Mouse (Mus musculus): ENCODE measurements at regions not wholly inside any gene's neighbourhood (a gene's known extent, or its start where the extent isn't known, plus 50 kb on each side); places are given as distances from the start of the nearest gene placed in this dataset.
"Not testable (repeated sequence)": the region's sequence is repeated elsewhere in the genome, so short reads cannot be mapped to it uniquely, and the experiment has no call there.

DNA sequence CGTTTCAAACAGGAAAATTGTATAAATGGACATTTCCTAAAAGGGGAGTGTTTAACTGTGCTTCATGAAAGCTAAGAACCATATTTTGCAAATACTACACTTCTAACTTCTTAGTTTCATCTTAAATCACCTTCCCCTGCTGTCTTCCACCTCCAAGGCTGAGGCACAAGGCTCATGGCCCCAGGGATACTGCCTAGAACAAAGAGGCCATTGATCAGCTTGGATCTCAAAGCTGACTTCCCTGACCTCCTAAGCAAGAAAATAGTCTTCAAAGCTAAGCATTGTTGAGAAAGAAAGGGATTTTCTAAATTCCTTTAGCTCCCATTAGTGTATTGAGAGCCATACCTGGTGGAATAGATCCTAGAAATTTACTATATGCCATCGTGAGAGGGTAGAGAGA lies 501.6 kb downstream of the Bnc2 start:
- DNase-seq = no peak

- DNase-seq = not testable (repeated sequence)
Measured at GRCm38 (mm10) chr4:84176457-84176856, 498.6 kb downstream of the Bnc2 start.

- DNase-seq = no peak
Measured at GRCm38 (mm10) chr4:84177827-84178226, 497.2 kb downstream of the Bnc2 start.

- no peak for DNase-seq
Measured at GRCm38 (mm10) chr4:84184436-84184835, 490.6 kb downstream of the Bnc2 start.

GRCm38 (mm10) chr4:84184844-84185243 lies 490.2 kb downstream of the Bnc2 start:
- no peak for DNase-seq

- no peak for DNase-seq
Measured at GRCm38 (mm10) chr4:84189315-84189714, 485.8 kb downstream of the Bnc2 start.

GRCm38 (mm10) chr4:84191303-84191702 lies 483.8 kb downstream of the Bnc2 start:
- no peak for DNase-seq

GRCm38 (mm10) chr4:84192301-84192700 lies 482.8 kb downstream of the Bnc2 start:
- no peak for DNase-seq

DNA sequence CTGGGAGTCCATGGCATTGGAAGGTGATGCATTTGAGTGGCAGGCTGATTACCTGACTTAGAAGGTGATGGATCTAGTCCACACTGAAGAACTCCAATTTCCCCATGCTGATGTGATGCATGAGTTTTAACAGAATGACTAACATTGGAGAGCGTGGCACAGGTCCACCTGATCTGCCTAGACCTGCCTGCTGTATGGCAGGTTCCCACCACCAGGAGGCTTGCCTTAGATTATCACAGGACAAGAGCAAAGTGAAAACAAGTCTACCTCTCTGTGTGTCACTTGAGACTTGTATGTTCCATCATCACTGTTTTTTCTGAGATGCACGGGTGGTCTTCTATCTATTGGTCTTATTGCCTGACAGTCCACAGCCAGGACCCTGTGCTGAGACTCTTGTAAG lies 478.3 kb downstream of the Bnc2 start:
- DNase-seq = no peak

GRCm38 (mm10) chr4:84198176-84198575 lies 476.9 kb downstream of the Bnc2 start:
- no peak for DNase-seq

DNA sequence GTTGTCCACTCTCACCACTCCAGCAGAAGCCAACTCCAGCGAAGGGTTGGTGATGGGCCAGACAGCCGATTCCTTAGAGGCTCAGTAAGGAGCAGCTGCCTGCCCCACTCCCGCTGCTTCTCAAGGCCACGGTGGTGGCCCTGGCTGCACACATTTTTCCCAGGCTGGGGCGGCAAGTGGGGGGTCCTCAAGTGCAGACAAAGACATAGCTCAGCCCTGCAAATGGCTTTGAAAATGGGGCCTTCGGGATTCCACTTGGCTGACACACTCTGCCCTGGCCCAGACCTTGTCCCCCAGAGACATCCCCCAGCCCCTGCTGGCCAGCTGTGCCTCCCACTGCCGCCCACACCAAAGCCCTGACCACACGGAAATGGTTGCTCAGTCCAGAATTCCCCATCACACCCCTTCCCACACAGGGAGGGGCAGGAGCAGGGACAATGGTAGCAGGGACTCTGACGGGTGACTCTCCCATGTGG lies 475.9 kb downstream of the Bnc2 start:
- no peak for DNase-seq

GRCm38 (mm10) chr4:84201001-84201400 lies 474.1 kb downstream of the Bnc2 start:
- DNase-seq = no peak

- no peak for DNase-seq
Measured at GRCm38 (mm10) chr4:84202231-84202630, 472.8 kb downstream of the Bnc2 start.

DNA sequence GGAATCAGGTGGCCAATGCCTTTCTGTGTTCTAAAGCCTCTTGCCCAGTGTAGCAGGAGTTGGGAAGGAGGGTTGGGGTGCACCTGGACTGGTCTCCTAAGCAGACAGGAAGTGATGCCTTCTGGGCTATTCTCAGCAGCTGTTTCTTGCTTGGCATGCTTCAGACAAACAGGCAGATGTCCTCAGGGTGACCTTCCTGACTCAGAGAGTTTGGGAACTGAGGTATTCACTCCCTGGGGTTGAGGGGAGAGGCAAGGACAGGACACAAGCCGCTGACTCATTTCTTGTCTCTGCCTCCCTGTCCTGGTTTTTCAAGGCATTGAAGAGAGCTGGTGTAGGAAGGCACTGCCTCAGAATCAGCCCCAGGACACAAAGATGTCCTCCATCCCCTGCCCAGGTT lies 471.4 kb downstream of the Bnc2 start:
- no peak for DNase-seq

DNA sequence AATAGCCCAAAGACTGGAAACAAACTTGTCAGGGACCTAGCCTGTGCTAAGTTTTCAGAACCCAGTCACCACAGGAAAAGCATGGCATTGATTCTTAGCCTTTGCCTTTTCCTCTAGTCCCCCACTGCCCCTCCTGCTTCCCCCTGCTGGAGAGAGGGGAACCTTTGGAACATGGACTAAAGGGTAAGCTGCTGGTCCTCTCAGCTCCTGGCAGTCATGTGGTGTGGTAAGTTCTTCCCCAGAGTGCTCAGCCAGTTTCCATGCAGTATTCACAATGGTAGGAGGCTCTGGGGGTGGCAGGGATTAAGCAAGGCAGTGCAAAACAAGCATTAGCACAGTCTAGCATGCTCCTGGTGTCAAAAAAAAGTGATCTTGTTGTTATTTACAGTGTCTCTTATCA lies 470.3 kb downstream of the Bnc2 start:
- DNase-seq = no peak

DNA sequence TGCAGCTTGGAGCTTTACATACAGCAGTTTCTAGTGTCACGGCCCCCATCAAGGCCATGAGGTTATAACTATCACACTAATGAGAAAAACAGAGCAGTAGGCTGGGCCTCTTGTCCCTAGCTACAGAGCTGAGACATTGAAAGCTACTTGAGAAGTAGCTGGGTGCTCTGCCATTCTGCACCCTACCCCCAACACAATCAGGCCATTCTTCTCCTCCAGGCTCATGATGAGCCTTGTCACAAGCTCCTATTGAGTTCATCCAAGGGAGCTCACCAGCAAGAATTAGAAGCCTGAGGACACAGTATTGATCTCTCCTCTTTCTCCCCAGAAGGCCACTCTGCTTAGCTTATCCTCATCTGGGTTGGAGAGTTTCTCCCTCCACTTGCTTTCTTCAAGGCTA lies 466.9 kb downstream of the Bnc2 start:
- DNase-seq = no peak

- no peak for DNase-seq
Measured at GRCm38 (mm10) chr4:84209538-84209937, 465.5 kb downstream of the Bnc2 start.

GRCm38 (mm10) chr4:84211311-84211875 lies 463.7 kb downstream of the Bnc2 start:
- no peak for DNase-seq

DNA sequence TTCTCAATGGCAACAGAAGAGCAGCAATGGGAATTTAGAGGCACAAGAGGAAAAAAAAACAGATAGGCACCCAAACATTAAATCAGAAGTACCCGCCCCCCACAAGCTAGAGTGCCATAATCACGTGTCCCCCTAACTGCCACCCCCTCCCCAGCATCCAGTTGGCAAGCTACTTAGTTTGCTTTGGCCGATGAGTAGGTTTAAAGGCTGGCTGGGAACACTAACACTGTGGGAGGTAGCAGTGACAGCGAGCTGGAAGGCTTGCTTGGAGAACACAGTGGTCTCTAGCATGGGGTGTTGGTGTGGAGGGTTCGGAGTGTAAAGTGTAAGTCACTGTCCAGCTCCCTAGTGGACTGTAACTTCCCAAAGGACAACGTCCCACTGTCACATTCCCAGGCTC lies 463.1 kb downstream of the Bnc2 start:
- no peak for DNase-seq

- no peak for DNase-seq
Measured at GRCm38 (mm10) chr4:84214523-84214922, 460.6 kb downstream of the Bnc2 start.

DNA sequence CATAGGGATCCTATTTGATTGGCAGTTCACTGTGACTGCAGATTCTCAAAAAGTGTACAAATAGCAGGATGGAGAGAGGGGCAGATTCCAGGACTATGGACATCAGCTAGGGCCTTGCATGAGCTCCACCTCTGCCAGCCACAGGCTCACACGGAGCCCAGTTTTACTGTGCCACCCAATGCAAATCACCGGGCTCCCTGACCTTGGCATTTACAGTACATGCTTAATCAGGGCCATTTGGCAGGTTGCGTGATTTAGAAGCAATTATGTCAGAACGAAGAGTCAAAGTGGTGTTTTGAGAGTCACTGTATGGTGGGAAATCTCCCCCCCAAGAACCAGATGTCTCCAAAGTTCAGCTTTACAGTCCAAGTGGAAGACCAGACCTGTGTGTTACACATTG lies 456.1 kb downstream of the Bnc2 start:
- no peak for DNase-seq

- DNase-seq = no peak
Measured at GRCm38 (mm10) chr4:84222057-84222717, 452.9 kb downstream of the Bnc2 start.

GRCm38 (mm10) chr4:84222805-84223335 lies 452.2 kb downstream of the Bnc2 start:
- DNase-seq = no peak

DNA sequence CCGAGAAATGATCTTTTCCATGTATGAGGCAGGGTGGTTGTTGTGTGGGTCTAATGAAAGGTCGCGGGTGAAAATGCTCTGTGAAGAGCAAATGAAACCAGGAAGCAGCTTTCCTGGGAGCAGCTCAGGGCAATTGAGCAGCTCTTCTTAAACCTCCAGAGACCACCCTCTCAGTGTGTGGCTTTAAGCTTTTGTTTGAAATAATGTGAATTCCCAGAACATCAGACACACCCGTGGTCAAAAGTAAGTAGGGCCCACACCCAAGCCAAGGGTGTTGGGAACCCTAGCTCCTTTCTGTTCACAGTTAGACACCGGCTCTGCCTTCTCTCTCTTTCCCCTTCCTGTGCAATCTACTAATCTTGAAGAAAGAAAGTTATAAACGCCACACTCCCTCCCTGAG lies 450.5 kb downstream of the Bnc2 start:
- no peak for DNase-seq
